Mouse (Mus musculus): ENCODE results near the gene Olfr610. TPM values are rescaled to one million over a fixed set of nuclear protein-coding genes. Genes with fewer than 3 reads are reported as not detected.
"Not testable (repeated sequence)": the region's sequence is repeated elsewhere in the genome, so short reads cannot be mapped to it uniquely, and the experiment has no call there.

Gene Olfr610
- not detected in 2 replicates for polyA plus RNA-seq (2015; fragmentation: Nextera tagmentation; extraction: Ambion mirVana)

DNA sequence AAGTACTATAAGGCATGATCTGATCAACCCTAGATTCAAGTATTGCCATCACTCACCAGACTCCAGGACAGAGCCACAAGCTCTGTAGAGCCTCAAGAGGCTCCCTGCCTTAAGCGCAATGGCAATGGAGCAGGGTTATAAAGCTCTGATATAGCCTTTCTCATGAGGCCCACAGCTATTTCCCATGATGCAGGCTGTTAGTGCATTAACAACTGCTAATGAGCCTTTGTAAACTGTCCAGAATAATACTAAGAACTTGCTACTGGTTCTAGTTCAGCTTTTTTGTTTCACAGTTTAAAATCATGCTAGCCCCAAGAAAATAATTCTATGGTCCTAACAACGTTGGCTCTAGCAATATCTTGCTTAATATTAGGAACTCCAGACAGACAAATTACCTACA lies at the start of gene Olfr610:
TSS of gene Olfr610 (minus strand) at position 101 of the 400 bp plus-strand sequence.
- Histone ChIP-seq H3K4me2 (ENCODE audit: low read depth, low read length) (no peak within 1 kb of the TSS), H3K9me3 (ENCODE audit: control insufficient read depth, low read length) (no peaks in the 10 kb centered on the region), H3K4me3 (ENCODE audit: low read length) (no peak within 1 kb of the TSS), H3K9ac (ENCODE audit: low read length) (no peak within 1 kb of the TSS), H3K27me3 (ENCODE audit: control insufficient read depth, insufficient read depth, low read depth, low read length) (no peaks in the 10 kb centered on the region), H3K36me3 (ENCODE audit: control insufficient read depth, insufficient read depth, low read length) (no peaks in the 10 kb centered on the region), H3K27ac (ENCODE audit: low read length) (no peak within 1 kb of the TSS), H3K4me1 (replicated peaks; ENCODE audit: control insufficient read depth, insufficient read depth, low read length) (no peaks in the 10 kb centered on the region)
- no peak for ATAC-seq (ENCODE audit: low read depth)
- 81% methylated on average over 2 of the region's 2 CpGs for WGBS

DNA sequence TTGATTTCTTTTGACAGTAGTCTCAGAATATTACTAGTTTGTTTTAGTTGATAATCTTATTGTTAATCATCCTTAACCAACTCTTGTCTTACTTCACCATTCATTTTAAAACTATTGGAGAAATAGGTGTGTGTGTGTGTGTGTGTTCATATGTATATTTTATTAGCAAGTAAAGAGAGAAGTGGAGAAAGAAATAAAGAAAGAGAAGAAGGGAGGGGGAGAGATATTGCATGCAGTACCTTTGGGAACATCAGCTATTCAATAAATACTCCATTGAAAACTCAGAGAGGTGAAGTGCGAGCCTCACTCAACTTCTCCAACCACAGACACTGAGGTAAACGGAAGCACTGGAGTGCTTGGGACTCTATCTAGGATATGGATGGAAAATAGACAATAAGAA lies 43.9 kb upstream of the Olfr610 start, which contains the start of gene Olfr615:
TSS of gene Olfr615 (plus strand) at position 301 of the 400 bp plus-strand sequence.
- Histone ChIP-seq H3K4me1 (replicated peaks; ENCODE audit: control insufficient read depth, insufficient read depth, low read length) (no peaks in the 10 kb centered on the region), H3K9me3 (ENCODE audit: control insufficient read depth, low read length) (no peaks in the 10 kb centered on the region), H3K27ac (ENCODE audit: low read length) (no peak within 1 kb of the TSS), H3K36me3 (ENCODE audit: control insufficient read depth, insufficient read depth, low read length) (no peaks in the 10 kb centered on the region), H3K9ac (ENCODE audit: low read length) (no peak within 1 kb of the TSS), H3K27me3 (ENCODE audit: control insufficient read depth, insufficient read depth, low read depth, low read length) (no peaks in the 10 kb centered on the region), H3K4me3 (ENCODE audit: low read length) (no peak within 1 kb of the TSS), H3K4me2 (ENCODE audit: low read depth, low read length) (no peak within 1 kb of the TSS)
- 72% methylated on average over 2 of the region's 2 CpGs for WGBS
- ATAC-seq (ENCODE audit: low read depth), result no peak

DNA sequence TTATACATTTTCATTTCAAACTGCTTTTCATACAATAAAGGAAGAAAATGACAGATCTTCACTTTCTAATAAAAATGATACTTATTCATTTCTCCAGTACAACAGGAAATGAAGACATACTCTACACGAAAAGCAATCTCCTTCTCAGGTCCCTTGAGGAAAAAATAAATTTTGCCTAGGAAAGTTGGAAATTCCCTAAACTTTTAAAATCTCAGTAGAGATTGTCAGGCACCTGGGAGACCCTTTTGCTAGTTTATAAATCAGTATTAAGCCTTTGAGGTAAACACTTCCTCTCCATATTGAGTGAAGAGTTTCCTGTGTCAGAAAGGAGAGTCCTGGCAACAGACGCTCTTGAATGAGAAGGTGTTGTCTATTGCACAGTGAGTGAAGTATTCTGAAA lies 35.9 kb upstream of the Olfr610 start, which contains the start of gene Olfr613:
TSS of gene Olfr613 (plus strand) at position 301 of the 400 bp plus-strand sequence.
- no peaks in the 10 kb centered on the region for H3K4me1 ChIP-seq (replicated peaks; ENCODE audit: control insufficient read depth, insufficient read depth, low read length)
- no peak within 1 kb of the TSS for H3K4me3 ChIP-seq (ENCODE audit: low read length)
- no peak within 1 kb of the TSS for H3K4me2 ChIP-seq (ENCODE audit: low read depth, low read length)
- no peak for ATAC-seq (ENCODE audit: low read depth)
- 57% methylated on average over 2 of the region's 2 CpGs for whole genome bisulfite sequencing
- no peak within 1 kb of the TSS for H3K9ac ChIP-seq (ENCODE audit: low read length)
- no peaks in the 10 kb centered on the region for H3K36me3 ChIP-seq (ENCODE audit: control insufficient read depth, insufficient read depth, low read length)
- no peaks in the 10 kb centered on the region for H3K9me3 ChIP-seq (ENCODE audit: control insufficient read depth, low read length)
- H3K27ac ChIP-seq (ENCODE audit: low read length), result no peak within 1 kb of the TSS
- no peaks in the 10 kb centered on the region for H3K27me3 ChIP-seq (ENCODE audit: control insufficient read depth, insufficient read depth, low read depth, low read length)

DNA sequence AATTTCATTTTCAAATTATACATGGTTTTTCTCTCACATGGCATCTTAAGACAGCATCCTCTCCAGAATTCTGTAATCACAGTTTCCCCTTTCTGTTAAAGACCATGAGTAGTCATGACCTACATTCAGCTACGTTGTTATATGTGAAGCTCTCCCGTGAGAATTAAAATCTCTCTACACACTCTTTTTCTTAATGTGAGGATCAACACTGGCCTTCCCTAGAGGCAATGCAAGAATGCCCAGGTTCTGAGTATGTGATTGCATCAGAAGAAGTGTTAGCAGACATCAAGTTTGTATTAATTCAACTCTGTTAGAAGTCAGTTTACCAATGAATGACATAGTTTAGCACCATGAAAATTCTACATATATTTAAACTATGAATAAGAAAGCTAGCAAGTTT lies 30.7 kb upstream of the Olfr610 start, which contains the start of gene Olfr612:
TSS of gene Olfr612 (minus strand) at position 101 of the 400 bp plus-strand sequence.
- H3K9ac ChIP-seq (ENCODE audit: low read length); H3K27me3 ChIP-seq (ENCODE audit: control insufficient read depth, insufficient read depth, low read depth, low read length); H3K4me2 ChIP-seq (ENCODE audit: low read depth, low read length); H3K4me3 ChIP-seq (ENCODE audit: low read length); H3K27ac ChIP-seq (ENCODE audit: low read length); ATAC-seq (ENCODE audit: low read depth); H3K9me3 ChIP-seq (ENCODE audit: control insufficient read depth, low read length); H3K36me3 ChIP-seq (ENCODE audit: control insufficient read depth, insufficient read depth, low read length); H3K4me1 ChIP-seq (replicated peaks; ENCODE audit: control insufficient read depth, insufficient read depth, low read length): not testable (repeated sequence)
- WGBS, result 88% methylated on average over 2 of the region's 2 CpGs

DNA sequence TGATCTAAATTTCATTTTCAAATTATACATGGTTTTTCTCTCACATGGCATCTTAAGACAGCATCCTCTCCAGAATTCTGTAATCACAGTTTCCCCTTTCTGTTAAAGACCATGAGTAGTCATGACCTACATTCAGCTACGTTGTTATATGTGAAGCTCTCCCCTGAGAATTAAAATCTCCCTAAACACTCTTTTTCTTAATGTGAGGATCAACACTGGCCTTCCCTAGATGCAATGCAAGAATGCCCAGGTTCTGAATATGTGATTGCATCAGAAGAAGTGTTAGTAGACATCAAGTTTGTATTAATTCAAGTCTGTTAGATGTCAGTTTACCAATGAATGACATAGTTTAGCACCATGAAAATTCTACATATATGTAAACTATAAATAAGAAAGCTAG lies 8.8 kb upstream of the Olfr610 start, which contains the start of gene Olfr611:
TSS of gene Olfr611 (minus strand) at position 101 of the 400 bp plus-strand sequence.
- not testable (repeated sequence) for H3K4me2 ChIP-seq (ENCODE audit: low read depth, low read length); H3K27ac ChIP-seq (ENCODE audit: low read length); H3K4me3 ChIP-seq (ENCODE audit: low read length); H3K9me3 ChIP-seq (ENCODE audit: control insufficient read depth, low read length); H3K27me3 ChIP-seq (ENCODE audit: control insufficient read depth, insufficient read depth, low read depth, low read length); H3K4me1 ChIP-seq (replicated peaks; ENCODE audit: control insufficient read depth, insufficient read depth, low read length); H3K36me3 ChIP-seq (ENCODE audit: control insufficient read depth, insufficient read depth, low read length); ATAC-seq (ENCODE audit: low read depth); H3K9ac ChIP-seq (ENCODE audit: low read length)
- 57% methylated on average over 1 of the region's 1 CpGs for WGBS

DNA sequence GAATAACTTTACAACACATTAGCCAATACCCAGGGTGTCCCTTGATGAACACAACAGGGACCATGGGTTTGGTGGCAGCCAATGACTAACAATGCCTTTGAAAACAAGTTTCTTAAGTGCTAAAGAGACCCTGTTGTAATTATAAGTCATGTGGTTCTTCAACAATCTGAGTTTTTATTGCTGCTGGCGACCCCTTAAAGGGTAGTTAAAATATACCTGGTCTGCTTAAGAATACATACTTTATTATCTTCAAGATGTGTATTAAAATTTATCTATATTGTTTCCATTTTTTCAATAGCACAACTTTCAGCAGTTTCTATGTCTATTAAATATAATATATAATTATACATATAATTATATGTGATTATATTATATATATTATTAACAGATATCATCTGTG lies 14.0 kb downstream of the Olfr610 start, which contains the start of gene Olfr609:
TSS of gene Olfr609 (minus strand) at position 101 of the 400 bp plus-strand sequence.
- Histone ChIP-seq H3K4me1 (replicated peaks; ENCODE audit: control insufficient read depth, insufficient read depth, low read length) (no peaks in the 10 kb centered on the region), H3K36me3 (ENCODE audit: control insufficient read depth, insufficient read depth, low read length) (no peaks in the 10 kb centered on the region), H3K4me2 (ENCODE audit: low read depth, low read length) (no peak within 1 kb of the TSS), H3K27me3 (ENCODE audit: control insufficient read depth, insufficient read depth, low read depth, low read length) (no peaks in the 10 kb centered on the region), H3K9ac (ENCODE audit: low read length) (no peak within 1 kb of the TSS), H3K4me3 (ENCODE audit: low read length) (no peak within 1 kb of the TSS), H3K27ac (ENCODE audit: low read length) (no peak within 1 kb of the TSS), H3K9me3 (ENCODE audit: control insufficient read depth, low read length) (no peaks in the 10 kb centered on the region)
- no peak for ATAC-seq (ENCODE audit: low read depth)
- WGBS, result 47% methylated on average over 1 of the region's 1 CpGs

DNA sequence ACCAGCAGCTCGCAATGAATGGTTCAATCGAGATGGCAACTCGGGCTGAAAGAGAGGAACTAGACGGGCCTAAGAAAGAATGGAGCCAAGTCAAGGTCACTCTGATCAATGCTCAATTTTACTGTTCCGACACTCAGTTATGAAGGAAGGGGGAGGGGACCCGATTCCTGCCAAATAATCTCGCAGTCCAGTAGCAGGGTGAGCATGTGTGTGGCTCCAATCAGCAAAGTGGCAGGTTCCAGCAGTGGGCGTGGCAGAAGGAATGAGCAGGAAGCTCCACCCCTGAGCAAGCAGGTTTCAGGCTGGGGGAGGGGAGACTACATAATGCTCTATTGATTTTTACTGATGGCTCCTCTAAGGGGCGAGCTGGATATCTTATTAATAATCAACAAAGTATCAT lies 34.8 kb downstream of the Olfr610 start:
- ATAC-seq (ENCODE audit: low read depth); H3K4me3 ChIP-seq (ENCODE audit: low read length); H3K36me3 ChIP-seq (ENCODE audit: control insufficient read depth, insufficient read depth, low read length); H3K9ac ChIP-seq (ENCODE audit: low read length); H3K27ac ChIP-seq (ENCODE audit: low read length); H3K27me3 ChIP-seq (ENCODE audit: control insufficient read depth, insufficient read depth, low read depth, low read length); H3K9me3 ChIP-seq (ENCODE audit: control insufficient read depth, low read length); H3K4me1 ChIP-seq (replicated peaks; ENCODE audit: control insufficient read depth, insufficient read depth, low read length); H3K4me2 ChIP-seq (ENCODE audit: low read depth, low read length): not testable (repeated sequence)
- 84% methylated on average over 9 of the region's 9 CpGs for WGBS

DNA sequence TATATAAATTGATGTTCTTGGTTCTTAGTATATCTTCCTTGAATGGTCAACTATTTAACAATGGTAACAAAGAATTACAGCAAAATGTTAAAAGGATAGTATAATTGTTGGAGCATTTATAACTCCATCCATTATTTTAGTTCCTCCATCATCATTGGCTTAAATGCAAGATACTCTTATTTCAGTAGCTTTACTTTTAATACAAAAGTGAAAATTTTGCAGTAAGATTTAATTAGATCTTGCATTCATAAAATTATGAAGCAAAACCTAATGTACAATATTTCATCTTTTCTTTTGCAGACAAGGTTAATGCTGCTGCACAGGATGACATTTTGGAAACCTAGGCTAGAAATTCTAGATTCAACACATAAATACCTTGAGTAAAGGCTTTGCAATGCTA lies 42.3 kb downstream of the Olfr610 start, which contains the start of gene Olfr608:
TSS of gene Olfr608 (plus strand) at position 301 of the 400 bp plus-strand sequence.
- Histone ChIP-seq H3K9me3 (ENCODE audit: control insufficient read depth, low read length) (no peaks in the 10 kb centered on the region), H3K27ac (ENCODE audit: low read length) (no peak within 1 kb of the TSS), H3K4me1 (replicated peaks; ENCODE audit: control insufficient read depth, insufficient read depth, low read length) (no peaks in the 10 kb centered on the region), H3K27me3 (ENCODE audit: control insufficient read depth, insufficient read depth, low read depth, low read length) (no peaks in the 10 kb centered on the region), H3K9ac (ENCODE audit: low read length) (no peak within 1 kb of the TSS), H3K36me3 (ENCODE audit: control insufficient read depth, insufficient read depth, low read length) (no peaks in the 10 kb centered on the region), H3K4me2 (ENCODE audit: low read depth, low read length) (no peak within 1 kb of the TSS), H3K4me3 (ENCODE audit: low read length) (no peak within 1 kb of the TSS)
- no peak for ATAC-seq (ENCODE audit: low read depth)

DNA sequence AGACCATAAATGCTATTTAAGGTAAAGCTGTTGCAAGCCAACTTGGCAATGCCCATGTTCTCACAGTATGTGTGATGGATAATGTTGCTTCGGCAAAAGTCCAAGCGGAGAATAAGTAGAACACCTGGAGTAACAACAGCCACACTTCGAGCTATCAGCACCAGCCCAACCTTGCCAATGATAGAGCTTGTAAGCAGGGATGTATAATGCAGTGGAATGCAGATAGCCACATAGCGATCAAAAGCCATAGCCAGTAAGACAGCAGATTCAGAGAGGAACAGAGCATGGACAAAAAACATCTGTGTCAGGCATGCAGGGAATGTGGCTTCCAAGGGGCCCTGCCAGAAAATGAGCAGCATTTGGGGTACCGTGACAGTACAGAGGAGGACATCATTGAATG lies 51.3 kb downstream of the Olfr610 start:
- Histone ChIP-seq H3K4me2 (ENCODE audit: low read depth, low read length) (no peak overlapping the region), H3K36me3 (ENCODE audit: control insufficient read depth, insufficient read depth, low read length) (no peaks in the 10 kb centered on the region), H3K4me3 (ENCODE audit: low read length) (no peak overlapping the region), H3K27ac (ENCODE audit: low read length) (no peak overlapping the region), H3K9ac (ENCODE audit: low read length) (no peak overlapping the region), H3K4me1 (replicated peaks; ENCODE audit: control insufficient read depth, insufficient read depth, low read length) (no peaks in the 10 kb centered on the region), H3K27me3 (ENCODE audit: control insufficient read depth, insufficient read depth, low read depth, low read length) (no peaks in the 10 kb centered on the region), H3K9me3 (ENCODE audit: control insufficient read depth, low read length) (no peaks in the 10 kb centered on the region)
- WGBS, result 72% methylated on average over 5 of the region's 5 CpGs
- no peak for ATAC-seq (ENCODE audit: low read depth)
